ENCODE assay signal across 26 mouse cellular contexts in the genomic region with DNA sequence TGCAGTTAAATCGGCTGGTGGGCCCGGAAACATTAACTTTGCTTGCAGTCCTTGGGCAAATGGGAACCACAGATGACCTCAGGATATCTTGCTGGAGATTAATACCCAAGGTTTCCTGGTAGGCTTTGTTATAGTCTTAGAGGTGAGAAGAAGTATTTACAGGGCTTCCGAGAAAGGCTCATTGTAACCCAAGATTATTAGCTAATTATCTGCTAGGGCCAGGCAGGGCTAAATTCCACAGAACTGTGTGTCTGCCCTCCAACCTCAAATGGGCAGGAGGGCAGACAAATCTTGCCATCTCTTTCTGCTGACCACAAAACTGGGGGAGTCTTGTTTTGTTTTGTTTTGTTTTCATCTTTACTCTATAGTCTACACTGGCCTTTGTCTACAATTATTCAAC.
DNase-seq lines count a peak whose midpoint lies in the region; ATAC-seq and TF ChIP-seq lines count a peak whose summit lies in the region.
"Had no signal": no experiment of that assay in that cellular context is flagged by ENCODE, and none has a peak within 500 bp of the region (broad histone marks: within the 10 kb centered on the region; RNA-seq: fewer than 3 reads in every experiment).

No protein-coding gene starts in this region.

- DNase-seq in kidney, adult 2 months, result no peak
- no peak for DNase-seq in kidney, postnatal 25 days
- DNase-seq in kidney, adult 9 months, result no peak
- peak; percentile 68 for DNase-seq in Patski (ENCODE audit: low read depth, low spot score)
- DNase-seq: adrenal gland, adult 2 months; adrenal gland, postnatal 10 days; adrenal gland, postnatal 25 days; B cell, adult 2 months; cerebellum, adult 11 months; cerebellum, adult 18-20 months; cerebellum, adult 8-10 months; cerebellum, adult 9-11 months; cerebellum, postnatal 14 days; cerebellum, postnatal 36 days; embryo, embryonic 11 days had no signal

- H3K9me3 ChIP-seq in kidney, embryonic 15.5 days (replicated peaks), result no peaks in the 10 kb centered on the region
- H3K9me3 ChIP-seq: embryonic facial prominence, embryonic 13.5 days; embryonic facial prominence, embryonic 15.5 days; forebrain, embryonic 10.5 days; forebrain, embryonic 12.5 days had no signal

- no peak overlapping the region for H3K9ac ChIP-seq in kidney, embryonic 15.5 days
- H3K9ac ChIP-seq: embryonic facial prominence, embryonic 13.5 days; embryonic facial prominence, embryonic 15.5 days; forebrain, embryonic 12.5 days had no signal

- CTCF ChIA-PET in Patski (lab: Charles Lee), result interaction anchor here (1.2 kb wide), 1 partner anchor 24 kb away, joined by 3 read pairs; no protein-coding TSS in a partner anchor

- no peak overlapping the region for H3K4me3 ChIP-seq in kidney, adult 2 months (ENCODE audit: insufficient read depth, low read depth, low read length)
- H3K4me3 ChIP-seq in kidney, embryonic 15.5 days (replicated peaks), result no peak overlapping the region
- H3K4me3 ChIP-seq: embryonic facial prominence, embryonic 13.5 days; embryonic facial prominence, embryonic 15.5 days; erythroblast, embryonic 14.5 days; forebrain, embryonic 10.5 days; forebrain, embryonic 12.5 days had no signal

- in situ Hi-C loops in Patski (cut with MboI; ENCODE audit: low pct_unique_long_range_greater_than_20kb), result no loop called here

- H3K4me1 ChIP-seq in kidney, adult 2 months (ENCODE audit: control insufficient read depth, insufficient read depth, low read length), result 0 out of 2 replicates have a peak, but pooled peaks cover 12% of the 10 kb centered on the region
- peaks cover 38% of the 10 kb centered on the region for H3K4me1 ChIP-seq in kidney, embryonic 15.5 days
- H3K4me1 ChIP-seq: forebrain, embryonic 12.5 days had no signal

- H3K27me3 ChIP-seq in kidney, adult 2 months (replicated peaks; ENCODE audit: control insufficient read depth, insufficient read depth, low read length), result no peaks in the 10 kb centered on the region
- 0 out of 2 replicates have a peak, but pooled peaks cover 4% of the 10 kb centered on the region for H3K27me3 ChIP-seq in kidney, embryonic 15.5 days
- H3K27me3 ChIP-seq in Patski, result no peaks in the 10 kb centered on the region
- H3K27me3 ChIP-seq: CH12.LX; embryonic facial prominence, embryonic 13.5 days; embryonic facial prominence, embryonic 15.5 days; forebrain, embryonic 12.5 days had no signal

- H3K4me2 ChIP-seq in kidney, embryonic 15.5 days, result no peak overlapping the region
- H3K4me2 ChIP-seq: embryonic facial prominence, embryonic 13.5 days; embryonic facial prominence, embryonic 15.5 days; forebrain, embryonic 12.5 days had no signal

- no peaks in the 10 kb centered on the region for H3K36me3 ChIP-seq in kidney, adult 2 months (ENCODE audit: control insufficient read depth, insufficient read depth, low read length)
- no peaks in the 10 kb centered on the region for H3K36me3 ChIP-seq in kidney, embryonic 15.5 days
- H3K36me3 ChIP-seq: embryonic facial prominence, embryonic 13.5 days; embryonic facial prominence, embryonic 15.5 days; forebrain, embryonic 10.5 days; forebrain, embryonic 12.5 days; G1E had no signal

- ATAC-seq in kidney, embryonic 15.5 days (replicated peaks; ENCODE audit: low FRiP score), result no peak
- ATAC-seq in Patski, result peak; percentile 65
- ATAC-seq: CD4-positive, CD25-positive, alpha-beta regulatory T cell, adult 4 months; forebrain, embryonic 14.5 days; forebrain, embryonic 16.5 days had no signal

- POLR2A ChIA-PET in Patski (lab: Charles Lee), result interaction anchor here (0.9 kb wide), 1 partner anchor 22 kb away, joined by 3 read pairs; no protein-coding TSS in a partner anchor

- no peak for TF ChIP-seq POLR2A in kidney, adult 2 months (IDR thresholded peaks at IDR 0.05; ENCODE audit: low read depth, low read length)

- 43% methylated on average over 3 of the region's 3 CpGs for WGBS in kidney, adult 2 months
- WGBS in kidney, embryonic 15.5 days, result 43% methylated on average over 3 of the region's 3 CpGs

- no peak for TF ChIP-seq CTCF in kidney, adult 2 months (conservative IDR thresholded peaks at IDR 0.05; ENCODE audit: insufficient read depth, insufficient read length, low read depth, low read length)
- TF ChIP-seq CTCF in Patski (IDR thresholded peaks at IDR 0.05), result no peak

- H3K27ac ChIP-seq in kidney, adult 2 months (ENCODE audit: insufficient read depth, low read depth, low read length), result peak overlapping the region; percentile 10; the same call in 1 of the 2 replicates
- H3K27ac ChIP-seq in kidney, embryonic 15.5 days, result peak overlapping the region; percentile 49; the same call in 1 of the 2 replicates
- H3K27ac ChIP-seq: embryonic facial prominence, embryonic 13.5 days; embryonic facial prominence, embryonic 15.5 days; forebrain, embryonic 10.5 days; forebrain, embryonic 12.5 days had no signal
